Mouse (Mus musculus): Measurements from ENCODE around the gene Rbfox1. TPM values are rescaled to one million over a fixed set of nuclear protein-coding genes. Genes with fewer than 3 reads are reported as not detected.

Gene Rbfox1
- polyA plus RNA-seq, 1 experiment from 2014 or later, result 1.9 TPM

DNA sequence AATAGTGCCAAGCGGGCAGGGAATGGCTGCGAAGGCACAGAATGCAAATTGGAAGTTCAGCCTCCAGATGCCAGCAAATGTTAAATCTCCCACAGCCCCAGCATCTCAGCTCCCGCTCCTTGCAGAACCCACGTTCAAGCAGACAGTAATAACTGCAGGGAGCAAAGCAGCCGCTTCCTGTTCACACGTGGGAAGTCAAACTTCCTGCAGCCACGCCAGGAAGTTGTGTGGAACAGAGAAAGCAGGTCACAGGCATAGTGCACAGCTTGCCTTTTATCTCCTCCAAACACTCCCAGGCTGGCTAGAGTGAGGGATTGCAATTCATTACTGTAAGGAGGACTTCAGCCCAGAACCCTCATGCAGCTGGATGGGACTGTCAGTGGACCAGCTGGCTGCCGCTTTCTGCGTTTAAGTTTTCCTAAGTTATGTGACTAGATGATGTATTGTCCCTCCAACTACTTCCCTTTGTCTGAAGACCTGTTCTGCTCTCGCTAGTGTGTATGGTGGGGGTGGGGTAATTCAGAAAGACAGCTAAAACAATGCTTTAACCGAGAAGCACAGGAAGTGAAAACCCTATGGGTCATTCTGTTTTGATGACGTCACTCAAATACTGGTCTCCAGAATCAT, 1534.6 kb downstream of the Rbfox1 start:
- H3K36me3 ChIP-seq (ENCODE audit: control insufficient read depth, insufficient read depth, low read length), result no peaks in the 10 kb centered on the region
- H3K9ac ChIP-seq (ENCODE audit: low read length), result no peak overlapping the region; the same call in 1 of the 2 replicates
- H3K27me3 ChIP-seq (ENCODE audit: control insufficient read depth, insufficient read depth, low read length), result no peaks in the 10 kb centered on the region
- H3K9me3 ChIP-seq (ENCODE audit: control insufficient read depth, low read length), result no peaks in the 10 kb centered on the region
- TF ChIP-seq CTCF (IDR thresholded peaks at IDR 0.05; ENCODE audit: low read depth) (no peak), EP300 (optimal IDR thresholded peaks at IDR 0.05) (no peak)
- peak overlapping the region; percentile 13 for H3K4me3 ChIP-seq (ENCODE audit: low read depth, low read length)
- 13% methylated on average over 12 of the region's 12 CpGs for WGBS
- no peak; the same call in 1 of the 2 replicates for ATAC-seq (ENCODE audit: low FRiP score, low TSS enrichment)
- no peaks in the 10 kb centered on the region for H3K4me1 ChIP-seq (replicated peaks; ENCODE audit: control insufficient read depth, insufficient read depth)
- H3K4me2 ChIP-seq (replicated peaks; ENCODE audit: low read depth), result peak overlapping the region; percentile 40
- peak; percentile 13 for DNase-seq (ENCODE audit: low spot score)
- no peak overlapping the region for H3K27ac ChIP-seq (replicated peaks)

GRCm38 (mm10) chr16:7425386-7426089, 1540.4 kb downstream of the Rbfox1 start:
- Histone ChIP-seq H3K4me2 (replicated peaks; ENCODE audit: low read depth) (no peak overlapping the region), H3K36me3 (ENCODE audit: control insufficient read depth, insufficient read depth, low read length) (no peaks in the 10 kb centered on the region), H3K4me3 (ENCODE audit: low read depth, low read length) (no peak overlapping the region), H3K27me3 (ENCODE audit: control insufficient read depth, insufficient read depth, low read length) (no peaks in the 10 kb centered on the region), H3K9me3 (ENCODE audit: control insufficient read depth, low read length) (no peaks in the 10 kb centered on the region), H3K27ac (replicated peaks) (no peak overlapping the region), H3K9ac (ENCODE audit: low read length) (no peak overlapping the region), H3K4me1 (replicated peaks; ENCODE audit: control insufficient read depth, insufficient read depth) (no peaks in the 10 kb centered on the region)
- 60% methylated on average over 3 of the region's 3 CpGs for WGBS
- ATAC-seq (ENCODE audit: low FRiP score, low TSS enrichment), result no peak
- TF ChIP-seq CTCF (IDR thresholded peaks at IDR 0.05; ENCODE audit: low read depth) (no peak), EP300 (optimal IDR thresholded peaks at IDR 0.05) (no peak)
- no peak for DNase-seq (ENCODE audit: low spot score)

- WGBS, result 90% methylated on average over 6 of the region's 6 CpGs
- no peak for TF ChIP-seq CTCF (IDR thresholded peaks at IDR 0.05; ENCODE audit: low read depth)
- no peak for TF ChIP-seq EP300 (optimal IDR thresholded peaks at IDR 0.05)
- Histone ChIP-seq H3K4me3 (ENCODE audit: low read depth, low read length) (no peak overlapping the region), H3K27ac (replicated peaks) (no peak overlapping the region), H3K27me3 (ENCODE audit: control insufficient read depth, insufficient read depth, low read length) (no peaks in the 10 kb centered on the region), H3K36me3 (ENCODE audit: control insufficient read depth, insufficient read depth, low read length) (no peaks in the 10 kb centered on the region), H3K9me3 (ENCODE audit: control insufficient read depth, low read length) (no peaks in the 10 kb centered on the region), H3K4me1 (replicated peaks; ENCODE audit: control insufficient read depth, insufficient read depth) (no peaks in the 10 kb centered on the region), H3K9ac (ENCODE audit: low read length) (no peak overlapping the region), H3K4me2 (replicated peaks; ENCODE audit: low read depth) (no peak overlapping the region)
- ATAC-seq (ENCODE audit: low FRiP score, low TSS enrichment), result no peak
- no peak for DNase-seq (ENCODE audit: low spot score)
Measured at GRCm38 (mm10) chr16:7433296-7433695, 1548.1 kb downstream of the Rbfox1 start.

GRCm38 (mm10) chr16:7446791-7447290, 1561.7 kb downstream of the Rbfox1 start:
- ATAC-seq (ENCODE audit: low FRiP score, low TSS enrichment) (no peak), DNase-seq (ENCODE audit: low spot score) (no peak)
- H3K4me1 ChIP-seq (replicated peaks; ENCODE audit: control insufficient read depth, insufficient read depth), result no peaks in the 10 kb centered on the region
- no peaks in the 10 kb centered on the region for H3K9me3 ChIP-seq (ENCODE audit: control insufficient read depth, low read length)
- no peak overlapping the region for H3K4me2 ChIP-seq (replicated peaks; ENCODE audit: low read depth)
- no peaks in the 10 kb centered on the region for H3K27me3 ChIP-seq (ENCODE audit: control insufficient read depth, insufficient read depth, low read length)
- no peak for TF ChIP-seq CTCF (IDR thresholded peaks at IDR 0.05; ENCODE audit: low read depth)
- TF ChIP-seq EP300 (optimal IDR thresholded peaks at IDR 0.05), result no peak
- no peak overlapping the region for H3K9ac ChIP-seq (ENCODE audit: low read length)
- H3K27ac ChIP-seq (replicated peaks), result no peak overlapping the region
- H3K36me3 ChIP-seq (ENCODE audit: control insufficient read depth, insufficient read depth, low read length), result no peaks in the 10 kb centered on the region
- WGBS, result 77% methylated on average over 1 of the region's 1 CpGs
- no peak overlapping the region for H3K4me3 ChIP-seq (ENCODE audit: low read depth, low read length)

- H3K27me3 ChIP-seq (ENCODE audit: control insufficient read depth, insufficient read depth, low read length), result no peaks in the 10 kb centered on the region
- TF ChIP-seq EP300 (optimal IDR thresholded peaks at IDR 0.05) (no peak), CTCF (IDR thresholded peaks at IDR 0.05; ENCODE audit: low read depth) (no peak)
- no peak overlapping the region for H3K9ac ChIP-seq (ENCODE audit: low read length)
- no peak for DNase-seq (ENCODE audit: low spot score)
- H3K4me3 ChIP-seq (ENCODE audit: low read depth, low read length), result no peak overlapping the region
- no peaks in the 10 kb centered on the region for H3K4me1 ChIP-seq (replicated peaks; ENCODE audit: control insufficient read depth, insufficient read depth)
- H3K4me2 ChIP-seq (replicated peaks; ENCODE audit: low read depth), result no peak overlapping the region
- H3K27ac ChIP-seq (replicated peaks), result no peak overlapping the region
- H3K36me3 ChIP-seq (ENCODE audit: control insufficient read depth, insufficient read depth, low read length), result no peaks in the 10 kb centered on the region
- no peak for ATAC-seq (ENCODE audit: low FRiP score, low TSS enrichment)
- no peaks in the 10 kb centered on the region for H3K9me3 ChIP-seq (ENCODE audit: control insufficient read depth, low read length)
- 60% methylated on average over 8 of the region's 8 CpGs for WGBS
Measured at GRCm38 (mm10) chr16:7447718-7448649, 1562.8 kb downstream of the Rbfox1 start.
